Mouse (Mus musculus): ENCODE data around the gene Diras1. TPM values are rescaled to one million over a fixed set of nuclear protein-coding genes. Genes with fewer than 3 reads are reported as not detected.
"Not testable (repeated sequence)": the region's sequence is repeated elsewhere in the genome, so short reads cannot be mapped to it uniquely, and the experiment has no call there.

Gene Diras1
- total RNA-seq (2021): under 1 TPM in 1 of 2 experiments, not detected in 1; 0.51 TPM
- long read RNA-seq, experiment 1: 0 reads
- long read RNA-seq, experiment 2: 0 reads

DNA sequence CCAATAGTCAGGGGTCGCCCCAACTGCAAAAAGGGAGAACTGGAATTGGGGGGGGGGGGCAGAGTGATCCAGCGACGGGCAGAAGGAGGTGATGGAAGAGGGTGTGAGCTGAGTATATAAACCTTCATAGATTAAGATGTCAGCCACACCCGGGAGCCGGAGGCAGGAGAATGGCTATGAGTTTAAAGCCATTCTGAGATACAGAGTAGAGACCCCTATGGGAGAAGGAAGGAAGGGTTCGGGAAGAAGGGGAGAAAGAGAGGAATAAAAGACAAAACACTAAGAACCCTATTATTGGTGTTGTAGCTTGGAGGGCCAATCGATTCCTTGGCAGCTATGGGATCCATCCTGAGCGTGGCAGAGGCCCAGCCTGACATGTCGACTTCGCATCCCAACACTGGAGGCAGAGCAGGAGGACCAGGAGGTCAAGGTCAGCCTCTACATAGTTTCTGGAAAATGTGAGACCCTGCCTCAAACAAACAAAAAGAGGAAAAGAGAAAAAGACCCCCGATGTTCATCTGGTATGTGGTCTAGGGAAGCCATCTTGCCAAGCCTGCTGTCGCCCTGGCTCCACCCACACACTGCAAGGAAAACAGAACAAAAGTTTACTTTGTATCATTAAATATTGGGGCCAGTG, at the start of gene Diras1:
Gene Diras1 (minus strand): TSS at position 24 of the 637 bp plus-strand sequence.
- DNase-seq: no peak

DNA sequence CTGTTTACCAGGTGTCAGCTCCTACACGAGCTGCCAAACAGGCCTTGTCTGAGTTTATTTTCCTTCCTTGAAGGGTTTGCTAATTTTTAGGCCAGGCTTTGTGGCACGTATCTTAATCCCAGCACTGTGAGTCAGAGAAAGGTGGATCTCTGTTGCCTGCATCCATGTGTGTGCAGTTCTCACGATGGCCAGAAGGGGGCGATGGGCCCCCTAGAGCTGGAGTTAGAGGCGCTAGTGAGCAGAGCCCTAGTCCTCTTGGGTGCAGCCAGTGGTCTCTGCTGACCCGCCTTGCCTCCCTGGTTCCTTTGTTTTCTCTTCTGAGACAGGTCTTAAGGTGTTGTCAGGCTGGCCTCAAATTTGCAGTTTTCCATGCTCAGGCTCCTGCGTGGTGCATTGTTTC, 48.0 kb upstream of the Diras1 start:
- no peak for DNase-seq

DNA sequence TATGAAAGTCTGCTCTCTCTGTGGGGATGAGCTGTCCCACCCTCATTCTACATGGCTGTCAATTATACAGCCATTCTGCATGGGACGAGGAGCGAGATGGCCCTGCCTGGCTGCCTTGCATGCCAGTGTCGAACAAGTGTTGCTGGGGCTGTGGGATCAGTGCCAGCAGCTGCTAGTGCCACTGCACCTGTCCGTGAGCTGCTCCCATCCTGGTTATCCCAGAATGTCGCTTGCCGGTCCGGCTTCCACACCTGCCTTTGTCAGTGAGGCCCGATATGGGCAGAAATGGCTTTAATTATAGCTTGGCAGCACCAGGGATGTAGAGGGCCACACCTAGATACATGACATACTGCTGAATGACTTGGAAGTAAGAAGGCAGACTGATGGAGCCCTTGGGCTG, 46.8 kb upstream of the Diras1 start:
- no peak for DNase-seq

DNA sequence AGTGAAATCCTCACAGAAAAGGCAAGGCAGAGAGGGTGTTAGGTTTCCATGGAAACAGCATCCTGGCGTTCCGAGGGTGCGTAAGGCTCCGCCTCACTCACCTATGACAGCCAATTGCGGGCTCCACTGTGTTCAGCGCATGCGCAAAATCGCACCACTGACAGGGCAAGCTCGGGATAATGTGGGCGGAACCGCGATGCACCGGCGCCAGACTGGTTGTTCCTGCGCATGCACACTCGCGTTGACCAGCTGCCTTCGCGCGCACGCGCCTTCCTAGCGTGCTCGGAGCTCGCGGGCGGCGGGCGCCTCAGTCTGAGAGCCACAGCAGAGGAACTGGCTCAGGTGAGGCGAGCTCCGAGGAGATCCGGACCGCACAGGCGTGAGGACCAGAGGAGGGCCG, 44.4 kb upstream of the Diras1 start, which contains the start of gene Thop1:
Gene Thop1 (plus strand): TSS at position 200 of the 400 bp plus-strand sequence.
- DNase-seq: peak; percentile 96

DNA sequence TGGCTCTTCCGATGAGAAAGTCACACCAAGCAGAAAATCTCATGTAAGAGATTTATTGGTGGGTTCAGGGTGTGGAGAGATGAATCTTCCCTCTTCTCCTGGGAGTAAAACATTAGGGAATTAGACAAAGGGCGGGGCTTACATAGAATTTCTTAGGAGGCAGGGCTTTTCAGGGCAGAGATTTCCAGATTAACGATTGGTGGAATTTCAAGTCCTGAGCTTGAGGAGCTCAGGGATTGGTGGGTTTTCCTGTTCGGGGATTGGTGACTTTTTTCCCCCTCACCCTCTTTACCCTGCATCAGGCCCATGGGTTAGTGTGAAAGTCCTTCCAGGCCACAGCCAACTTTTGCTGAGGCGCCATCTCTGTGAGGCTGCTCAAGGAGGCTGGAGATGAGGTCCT, 43.2 kb upstream of the Diras1 start:
- no peak for DNase-seq

DNA sequence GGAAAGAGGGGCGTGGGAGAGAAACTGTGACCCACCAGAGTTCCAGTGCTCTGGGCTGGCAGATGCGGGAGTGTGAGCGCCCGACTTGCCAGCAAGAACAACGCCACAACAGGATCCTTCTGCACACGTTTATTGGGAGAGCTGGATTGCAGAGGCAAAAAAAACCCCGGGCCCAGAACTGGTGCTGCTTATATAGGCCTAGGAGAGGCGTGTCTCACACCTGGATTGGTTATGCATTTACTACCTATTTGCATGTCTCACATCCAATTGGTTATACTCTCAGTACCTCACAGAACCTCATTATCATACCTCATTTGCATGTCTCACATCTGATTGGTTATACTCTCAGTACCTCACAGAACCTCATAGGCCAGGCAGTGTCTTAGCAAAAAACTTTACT, 39.1 kb upstream of the Diras1 start:
- not testable (repeated sequence) for DNase-seq

DNA sequence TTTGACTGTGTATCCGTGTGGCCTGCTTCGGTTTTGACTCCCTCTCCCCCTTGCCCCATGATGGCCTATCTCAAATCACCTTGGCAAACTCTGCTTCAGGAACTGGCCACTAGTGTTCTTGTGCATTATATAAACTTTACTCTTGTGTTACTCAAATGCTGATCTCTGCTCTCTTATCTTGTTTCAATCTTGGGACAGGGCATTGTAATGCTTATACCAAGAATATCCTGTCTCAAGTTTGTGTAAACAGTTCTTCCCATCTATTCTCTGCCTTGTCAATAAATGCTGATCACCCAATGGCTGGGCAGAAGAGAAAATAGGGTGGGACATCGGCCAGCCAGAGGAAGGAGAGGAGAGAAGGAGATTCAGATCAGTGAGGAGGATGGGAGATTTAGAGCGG, 37.2 kb upstream of the Diras1 start:
- DNase-seq: no peak

DNA sequence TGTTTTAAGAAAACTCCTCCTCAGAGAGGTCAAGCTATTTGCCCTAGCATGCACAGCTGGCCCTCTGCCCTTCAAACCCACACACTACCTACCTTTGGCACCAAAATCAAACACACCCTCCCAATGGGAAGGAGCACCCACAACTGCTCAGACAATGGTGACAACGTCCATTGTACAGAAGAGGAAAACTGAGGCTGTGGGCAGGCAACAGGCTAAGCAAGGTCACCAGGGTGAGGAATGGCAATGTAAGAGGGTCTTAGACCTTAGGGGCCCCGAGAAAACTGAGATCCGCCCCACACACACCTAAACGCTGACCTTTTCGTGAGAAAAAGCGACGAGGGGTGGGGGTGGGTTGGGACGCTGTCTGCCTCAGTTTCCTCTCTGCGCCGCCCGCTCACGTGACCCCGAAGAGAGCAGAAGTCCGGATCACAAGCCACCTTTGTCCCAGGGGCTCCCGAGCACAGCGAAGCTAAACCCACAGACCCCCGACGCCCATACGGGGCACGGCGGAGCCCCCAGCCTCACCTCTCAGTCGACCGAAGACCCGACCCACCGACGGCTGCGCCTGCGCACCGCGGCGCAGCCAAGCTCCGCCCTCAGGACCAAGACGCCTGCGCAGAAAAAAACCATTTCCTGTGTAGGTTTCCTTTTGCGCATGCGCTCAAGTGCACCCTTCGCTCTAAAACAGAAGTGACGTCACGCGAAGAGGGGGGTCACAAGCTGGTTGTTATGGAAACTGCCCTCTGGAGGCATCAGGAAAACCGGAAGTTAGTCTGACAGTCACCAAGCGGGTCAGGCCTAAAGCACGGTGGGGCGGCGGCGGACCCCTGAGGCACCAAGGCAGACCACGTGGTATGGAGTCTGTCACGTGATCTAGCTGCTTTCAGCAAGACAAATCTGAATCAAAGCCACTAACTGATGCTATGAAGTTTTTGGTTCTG, 34.4 kb upstream of the Diras1 start, which contains the start of gene Sgta:
Gene Sgta (minus strand): TSS at position 579 of the 941 bp plus-strand sequence.
- DNase-seq: peak; percentile 98

DNA sequence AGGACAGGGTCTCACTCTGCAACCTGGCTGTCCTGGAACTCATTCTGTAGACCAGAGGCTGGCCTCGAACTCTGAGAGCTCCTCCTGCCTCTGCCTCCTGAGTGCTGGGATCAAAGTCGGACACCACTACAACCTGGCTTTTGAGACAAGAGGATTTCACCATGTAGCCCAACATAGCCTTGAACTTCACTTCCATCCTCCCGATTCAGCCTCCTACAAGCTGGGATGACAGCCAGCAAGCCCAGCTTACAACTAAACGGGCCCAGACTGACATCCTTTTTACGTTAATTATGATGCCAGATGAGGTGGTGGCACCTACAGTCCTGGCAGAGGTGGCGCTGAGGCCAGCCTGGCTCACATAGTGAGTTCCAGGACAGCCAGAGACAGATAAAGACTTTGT, 33.4 kb upstream of the Diras1 start:
- no peak for DNase-seq

DNA sequence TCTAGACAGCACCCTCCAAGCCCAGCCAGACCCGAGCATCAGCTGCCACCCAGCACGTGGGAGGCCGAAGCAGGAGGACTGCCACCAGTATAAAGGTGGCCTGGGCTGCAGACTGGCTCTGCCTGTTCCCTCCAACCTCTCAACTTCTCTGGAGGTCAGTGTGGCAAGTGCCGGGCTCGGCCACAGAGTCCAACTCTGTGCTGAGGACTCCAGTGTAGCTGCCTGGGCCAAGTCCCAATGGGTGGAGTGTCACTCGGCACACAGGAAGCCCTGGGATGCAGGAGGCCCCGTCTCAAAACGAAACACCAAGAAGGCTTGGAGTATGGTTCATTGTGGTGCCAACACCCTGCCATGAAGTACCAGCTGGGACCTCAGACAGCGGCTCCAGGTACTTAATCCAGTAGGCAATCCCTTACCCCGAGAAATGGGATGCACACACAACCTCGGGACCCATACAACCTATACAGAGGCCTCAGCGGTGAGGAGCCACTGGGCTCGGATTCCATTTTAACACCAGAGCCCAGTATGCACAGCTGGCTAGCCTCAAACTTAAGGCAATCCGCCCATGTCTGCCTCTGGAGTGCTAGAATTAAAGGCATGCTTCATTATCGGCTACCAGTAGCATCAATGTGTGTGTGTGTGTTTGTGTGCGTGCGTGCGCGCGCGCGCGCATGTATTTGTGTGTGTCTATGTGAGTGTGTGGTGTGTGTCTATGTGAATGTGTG, 32.1 kb upstream of the Diras1 start:
- DNase-seq: no peak

DNA sequence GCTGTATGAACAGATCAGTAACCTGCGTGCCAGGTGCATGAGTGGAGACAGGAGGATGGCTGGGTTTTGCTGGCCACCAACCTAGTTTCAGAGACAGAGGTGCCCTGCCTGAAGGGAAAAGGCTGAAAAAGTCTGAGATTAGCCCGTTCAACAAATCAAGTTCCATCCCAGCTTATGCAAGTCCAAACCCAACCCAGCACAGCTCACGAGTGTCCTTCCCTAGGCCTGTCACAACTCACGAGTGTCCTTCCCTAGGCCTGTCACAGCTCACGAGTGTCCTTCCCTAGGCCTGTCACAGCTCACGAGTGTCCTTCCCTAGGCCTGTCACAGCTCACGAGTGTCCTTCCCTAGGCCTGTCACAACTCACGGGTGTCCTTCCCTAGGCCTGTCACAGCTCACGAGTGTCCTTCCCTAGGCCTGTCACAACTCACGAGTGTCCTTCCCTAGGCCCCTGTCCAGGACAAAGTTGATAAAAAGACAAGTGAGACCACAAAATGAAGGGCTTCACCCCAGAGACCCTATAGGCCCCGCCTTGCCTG, 30.4 kb upstream of the Diras1 start:
- DNase-seq: not testable (repeated sequence)

DNA sequence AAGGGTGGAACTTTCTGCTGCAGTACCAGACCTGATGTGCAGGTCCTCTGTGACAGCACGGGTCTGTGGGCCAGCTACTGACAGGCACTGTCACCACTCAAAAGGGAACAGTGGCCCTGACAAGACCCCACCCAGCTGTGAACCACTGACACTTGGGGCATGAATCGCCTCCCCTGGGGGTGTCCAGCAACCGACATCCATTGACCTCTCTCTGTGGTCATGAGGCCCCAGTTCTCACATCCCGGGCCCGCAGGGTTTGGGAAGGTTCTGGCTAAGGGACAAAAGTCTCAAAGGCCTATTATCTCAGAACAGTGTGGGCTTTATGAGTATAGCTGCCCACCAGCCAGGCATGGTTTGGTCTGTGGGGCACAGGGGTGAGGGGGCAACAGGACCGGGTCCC, 29.7 kb upstream of the Diras1 start:
- no peak for DNase-seq

DNA sequence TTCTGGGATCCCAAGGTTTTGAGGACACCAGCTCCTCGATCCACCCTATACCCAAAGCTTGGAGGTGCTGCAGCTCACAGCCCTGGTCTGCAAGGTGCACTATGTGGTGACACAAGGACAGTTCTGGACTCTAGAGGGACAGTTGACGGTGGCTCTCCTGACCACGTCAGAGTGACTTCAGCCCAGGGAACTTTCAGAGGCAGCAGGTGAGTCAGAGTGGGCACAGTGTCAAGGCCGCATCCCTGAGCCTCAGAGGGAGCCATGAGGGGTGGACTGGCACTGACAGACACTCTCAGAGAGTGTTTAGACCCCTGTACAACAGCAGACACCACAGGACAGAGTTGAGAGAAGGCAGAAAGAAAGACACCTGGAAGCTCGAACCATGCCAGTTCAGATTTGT, 27.1 kb upstream of the Diras1 start:
- DNase-seq: no peak

DNA sequence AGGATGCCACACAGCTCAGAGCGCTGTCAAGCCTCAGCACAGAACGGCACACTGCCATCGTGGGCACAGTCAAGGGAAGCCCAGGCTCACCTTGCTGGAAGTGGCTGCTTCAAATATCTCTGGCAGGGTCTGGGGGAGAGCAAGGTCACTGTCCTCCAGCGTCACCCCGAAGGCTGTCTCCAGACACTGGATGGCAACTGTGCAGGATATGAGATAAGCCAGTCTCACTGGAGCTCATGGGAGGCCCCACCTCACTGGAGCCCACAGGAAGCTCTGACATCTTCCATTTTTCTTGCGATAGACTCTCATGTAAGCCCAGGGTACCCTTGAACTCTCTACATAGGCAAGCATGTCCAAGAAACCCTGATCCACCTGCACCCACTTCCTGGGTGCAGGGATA, 25.7 kb upstream of the Diras1 start:
- DNase-seq: no peak

DNA sequence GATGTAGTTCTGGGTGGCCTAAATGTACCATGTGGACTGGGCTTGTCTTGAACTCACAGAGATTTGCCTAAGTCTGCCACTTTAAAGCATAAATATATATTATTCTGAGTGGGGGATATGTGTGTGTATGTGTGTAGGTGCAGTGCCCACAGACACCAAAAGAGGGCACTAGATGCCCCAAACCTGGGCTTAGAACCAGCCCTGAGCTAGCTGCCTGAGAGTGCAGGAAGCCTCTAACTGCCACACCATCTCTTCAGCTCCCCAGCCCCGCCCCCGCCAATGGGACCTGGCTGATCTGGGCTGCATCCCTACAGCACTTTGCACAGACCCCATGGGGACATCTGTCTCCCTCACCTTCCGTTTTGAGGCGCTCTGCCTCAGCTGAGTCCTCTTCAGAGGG, 25.2 kb upstream of the Diras1 start:
- DNase-seq: no peak

DNA sequence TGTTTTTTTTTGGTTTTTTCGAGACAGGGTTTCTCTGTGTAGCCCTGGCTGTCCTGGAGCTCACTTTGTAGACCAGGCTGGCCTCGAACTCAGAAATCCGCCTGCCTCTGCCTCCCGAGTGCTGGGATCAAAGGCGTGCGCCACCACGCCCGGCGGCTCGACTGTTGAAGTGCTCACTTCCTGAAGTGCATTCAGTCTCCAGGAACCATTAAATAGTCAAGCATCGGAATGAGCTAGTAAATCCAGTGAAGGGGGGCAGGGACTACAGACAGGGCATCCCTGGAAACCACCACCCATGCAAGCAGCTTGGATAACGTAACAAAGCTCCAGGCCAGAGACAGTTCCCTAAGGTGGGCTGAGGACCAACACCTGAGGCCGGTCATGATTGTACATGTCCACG, 19.8 kb upstream of the Diras1 start:
- not testable (repeated sequence) for DNase-seq

DNA sequence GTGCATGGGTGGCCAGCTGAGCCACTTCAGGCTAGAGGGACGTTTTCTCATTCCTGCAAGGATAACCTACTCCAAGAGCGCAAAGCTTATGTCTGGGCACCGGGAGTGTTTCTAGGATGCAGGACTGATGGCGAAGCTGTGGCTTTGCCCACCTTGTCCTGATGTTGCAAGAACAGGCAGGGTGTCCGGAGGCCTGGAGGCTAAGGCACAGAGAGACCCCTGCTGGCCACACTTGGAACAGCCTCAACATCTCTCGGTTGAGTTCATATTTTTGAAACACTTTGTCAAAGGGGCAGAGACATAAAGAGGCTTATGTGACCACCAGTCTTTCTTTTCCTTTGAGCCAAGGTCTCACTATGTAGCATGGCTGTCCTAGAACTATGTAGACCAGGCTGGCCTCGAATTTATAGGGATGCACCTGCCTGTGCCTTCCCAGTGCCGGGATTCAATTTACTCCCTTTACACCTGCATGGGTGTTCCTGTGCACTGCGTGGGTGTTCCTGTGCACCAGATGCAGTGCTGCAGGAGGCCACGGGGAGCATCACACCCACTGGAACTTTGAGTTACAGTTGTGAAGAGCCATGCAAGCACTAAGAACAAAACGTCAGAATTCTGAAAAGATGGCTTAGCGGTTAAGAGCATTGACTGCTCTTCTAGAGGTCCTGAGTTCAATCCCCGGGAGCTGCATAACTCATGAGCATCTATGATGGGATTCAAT, 16.2 kb upstream of the Diras1 start:
- DNase-seq: no peak

DNA sequence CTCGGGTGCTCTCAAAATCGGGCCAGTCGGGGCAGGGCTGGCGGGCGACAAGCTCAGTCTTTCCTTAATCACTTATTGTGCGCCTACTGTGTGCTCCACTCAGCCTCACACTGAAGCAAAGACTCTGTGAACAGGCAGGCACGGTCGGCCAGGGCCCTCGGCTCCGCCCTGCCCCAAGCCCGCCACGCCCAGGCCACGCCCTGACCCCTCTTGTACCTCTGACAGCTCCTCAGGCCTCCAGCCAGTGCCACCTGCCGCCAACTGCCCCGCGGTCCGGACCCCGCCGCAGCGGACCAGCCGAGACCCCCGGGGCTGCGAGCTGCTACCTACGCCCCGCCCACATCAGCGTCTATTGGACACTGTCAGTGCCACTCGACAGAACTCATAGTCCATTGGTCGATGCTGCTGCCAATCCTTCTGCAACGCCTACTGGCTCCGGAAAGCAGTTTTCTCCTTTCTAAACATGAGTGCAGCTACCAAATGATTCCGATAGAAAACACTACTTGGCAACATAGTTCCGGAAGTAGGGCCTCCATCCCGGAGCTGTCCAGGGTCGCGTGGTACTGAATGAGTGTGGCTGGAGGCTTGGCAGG, 11.6 kb upstream of the Diras1 start, which contains the start of gene Slc39a3:
Gene Slc39a3 (minus strand): TSS at position 439 of the 593 bp plus-strand sequence.
- peak; percentile 97 for DNase-seq

DNA sequence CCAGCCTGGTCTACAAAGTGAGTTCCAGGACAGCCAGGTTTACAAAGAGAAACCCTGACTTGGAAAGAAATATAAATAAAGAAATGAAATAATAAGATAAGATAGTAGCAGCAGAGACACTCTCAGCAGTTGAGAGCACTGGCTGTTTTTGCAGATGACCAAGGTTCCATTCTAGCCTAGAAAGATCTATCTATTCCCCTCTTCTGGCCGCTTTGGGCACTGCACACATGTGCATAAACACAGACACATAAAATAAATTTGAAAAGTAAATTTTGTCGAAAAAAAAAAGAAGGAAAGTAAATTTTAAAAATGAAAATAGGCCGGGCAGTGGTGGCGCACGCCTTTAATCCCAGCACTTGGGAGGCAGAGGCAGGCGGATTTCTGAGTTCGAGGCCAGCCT, 10.8 kb upstream of the Diras1 start:
- DNase-seq: no peak

DNA sequence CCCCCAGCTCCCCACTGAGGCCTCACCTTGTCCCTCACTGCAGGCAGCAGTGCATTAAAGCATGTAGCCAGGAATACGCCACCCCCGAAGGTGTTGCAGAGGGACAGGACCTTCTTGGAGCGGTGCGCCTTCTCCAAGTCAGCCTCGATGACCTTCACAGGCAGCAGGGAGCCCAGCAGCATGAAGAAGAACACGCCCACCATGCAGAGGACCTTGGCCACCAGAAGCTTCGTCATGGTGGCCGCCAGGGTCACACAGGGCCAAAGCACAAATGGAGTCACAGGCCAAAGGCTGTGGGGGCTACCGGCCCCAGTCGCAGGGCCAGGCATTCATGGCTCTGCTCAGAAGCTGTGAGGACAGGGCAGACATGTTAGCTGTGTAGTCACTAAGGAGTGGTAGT, 8.1 kb upstream of the Diras1 start:
- no peak for DNase-seq

DNA sequence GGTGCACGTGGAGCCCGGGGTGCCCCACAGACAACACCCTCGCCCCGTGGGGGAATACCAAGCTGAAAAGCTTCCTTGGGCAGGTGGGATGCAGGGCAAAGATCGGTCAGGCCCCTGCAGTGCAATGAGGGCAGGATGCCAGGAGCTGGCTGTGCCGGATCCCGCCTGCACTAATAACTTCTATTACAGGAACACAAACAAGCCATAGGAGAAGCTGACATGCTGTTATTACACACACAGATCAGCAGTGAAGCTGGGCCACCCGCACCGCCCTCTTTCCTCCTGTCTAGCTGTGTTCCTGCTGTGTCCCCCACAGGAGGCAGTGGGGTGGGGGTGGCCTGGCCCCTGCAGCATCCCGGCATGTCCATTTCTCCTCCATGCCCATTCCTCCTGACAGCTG, 3.6 kb upstream of the Diras1 start:
- no peak for DNase-seq

Measured in gastrocnemius, postnatal 25 days (tissue).